Mouse (Mus musculus): ENCODE data around the gene Ccl20.

DNA sequence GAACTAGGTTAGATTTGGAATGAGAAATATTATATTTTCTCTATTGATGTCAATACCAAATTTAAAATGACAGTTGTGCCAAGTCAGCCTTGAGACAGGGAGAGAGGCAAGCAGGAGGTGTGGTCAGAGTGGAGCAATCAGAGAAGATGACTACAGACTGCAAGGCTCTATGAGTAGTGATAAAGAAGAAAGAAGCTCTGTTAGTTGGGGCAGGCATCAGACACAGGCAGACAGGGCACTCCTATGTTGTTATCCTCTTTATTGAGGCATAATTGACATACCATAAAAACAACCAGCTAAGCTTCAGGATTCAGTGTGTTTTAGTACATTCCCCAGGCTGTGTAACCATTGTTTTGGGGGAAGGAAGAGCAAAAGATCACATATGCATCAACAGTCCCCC is 5.6 kb upstream of the Ccl20 start:
- no peak for TF ChIP-seq GATA1 (IDR thresholded peaks at IDR 0.05; ENCODE audit: borderline replicate concordance, low read length)
- TF ChIP-seq FLI1 (IDR thresholded peaks at IDR 0.05; ENCODE audit: low read length): no peak
